In the genomic region with DNA sequence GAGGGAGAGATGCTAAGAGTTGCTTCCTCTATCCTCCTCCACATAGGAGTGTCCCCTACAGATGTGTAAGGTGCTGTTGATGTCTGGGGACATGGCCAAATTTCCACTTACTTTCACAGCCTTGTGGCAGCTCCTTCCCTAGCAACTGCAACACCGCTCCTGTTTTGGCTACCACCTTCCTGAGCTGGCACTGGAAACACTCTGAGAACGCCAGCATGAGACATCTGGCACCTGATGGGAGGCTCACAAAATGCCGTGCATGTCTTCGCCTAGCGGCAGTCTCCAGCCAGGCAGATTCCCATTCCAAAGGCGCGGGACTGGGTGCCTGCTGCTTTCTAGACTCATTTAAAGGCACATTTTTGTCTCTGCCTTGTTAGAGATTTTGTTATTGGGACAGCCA, we compare ENCODE assay signal across 11 mouse cellular contexts. TPM values are rescaled to one million over a fixed set of nuclear protein-coding genes. Genes with fewer than 3 reads are reported as not detected.
DNase-seq lines count a peak whose midpoint lies in the region; ATAC-seq and TF ChIP-seq lines count a peak whose summit lies in the region.
"Had no signal": no experiment of that assay in that cellular context is flagged by ENCODE, and none has a peak within 500 bp of the region (broad histone marks: within the 10 kb centered on the region; RNA-seq: fewer than 3 reads in every experiment).

No protein-coding gene starts in this region.

- intact Hi-C loops in heart, postnatal 36 days (cut with DNase I), result no loop called here

- H3K4me2 ChIP-seq in hindbrain, embryonic 16.5 days (ENCODE audit: low read length), result no peak overlapping the region
- H3K4me2 ChIP-seq in forebrain, postnatal 0 days (ENCODE audit: low read depth), result no peak overlapping the region
- no peak overlapping the region for H3K4me2 ChIP-seq in hindbrain, embryonic 11.5 days (replicated peaks; ENCODE audit: low read depth, low read length)

- no peaks in the 10 kb centered on the region for H3K9me3 ChIP-seq in hindbrain, embryonic 16.5 days (ENCODE audit: control insufficient read depth, low read length)
- H3K9me3 ChIP-seq in hindbrain, embryonic 10.5 days, result no peaks in the 10 kb centered on the region
- H3K9me3 ChIP-seq in forebrain, postnatal 0 days (ENCODE audit: low read length), result no peaks in the 10 kb centered on the region
- no peaks in the 10 kb centered on the region for H3K9me3 ChIP-seq in hindbrain, embryonic 11.5 days (ENCODE audit: control insufficient read depth, low read length)
- H3K9me3 ChIP-seq: megakaryocyte, embryonic 14.5 days had no signal

- DNase-seq in hindbrain, embryonic 10.5 days (ENCODE audit: low spot score), result no peak
- DNase-seq in forebrain, postnatal 0 days, result peak; percentile 85
- peak; percentile 44 to 58 for DNase-seq in heart, postnatal 36 days
- DNase-seq in right cerebral cortex, adult 2 months (ENCODE audit: low spot score in 2 of 2), result peak; percentile 78 to 85
- DNase-seq in kidney, adult 18-20 months, result no peak
- DNase-seq in adrenal gland, adult (ENCODE audit: inconsistent age in 2 of 2, low spot score in 1 of 2), result no peak
- DNase-seq in hindbrain, embryonic 11.5 days (ENCODE audit: low spot score), result no peak
- DNase-seq: adrenal gland, postnatal 36 days had no signal

- no peaks in the 10 kb centered on the region for H3K36me3 ChIP-seq in hindbrain, embryonic 16.5 days (ENCODE audit: control insufficient read depth, insufficient read depth, low read length)
- no peaks in the 10 kb centered on the region for H3K36me3 ChIP-seq in hindbrain, embryonic 10.5 days
- H3K36me3 ChIP-seq in forebrain, postnatal 0 days (ENCODE audit: insufficient read depth), result no peaks in the 10 kb centered on the region
- no peaks in the 10 kb centered on the region for H3K36me3 ChIP-seq in hindbrain, embryonic 11.5 days (ENCODE audit: control insufficient read depth, insufficient read depth, low read length)

- H3K4me3 ChIP-seq in hindbrain, embryonic 16.5 days (ENCODE audit: low read length), result no peak overlapping the region
- H3K4me3 ChIP-seq in hindbrain, embryonic 10.5 days, result no peak overlapping the region
- H3K4me3 ChIP-seq in forebrain, postnatal 0 days (ENCODE audit: low read depth, low read length), result no peak overlapping the region
- H3K4me3 ChIP-seq in hindbrain, embryonic 11.5 days (ENCODE audit: low read depth, low read length), result no peak overlapping the region

- no peaks in the 10 kb centered on the region for H3K27me3 ChIP-seq in hindbrain, embryonic 16.5 days (replicated peaks; ENCODE audit: control insufficient read depth, insufficient read depth, low read length)
- H3K27me3 ChIP-seq in hindbrain, embryonic 10.5 days (ENCODE audit: insufficient read depth, poor library complexity, severe bottlenecking), result no peaks in the 10 kb centered on the region
- no peaks in the 10 kb centered on the region for H3K27me3 ChIP-seq in forebrain, postnatal 0 days (ENCODE audit: insufficient read depth, low read length)
- no peaks in the 10 kb centered on the region for H3K27me3 ChIP-seq in hindbrain, embryonic 11.5 days (ENCODE audit: control insufficient read depth, insufficient read depth, low read length)

- TF ChIP-seq CTCF in forebrain, postnatal 0 days (IDR thresholded peaks at IDR 0.05; ENCODE audit: low read depth), result peak; percentile 58

- WGBS in hindbrain, embryonic 16.5 days, result 50% methylated on average over 7 of the region's 7 CpGs
- 60% methylated on average over 7 of the region's 7 CpGs for WGBS in hindbrain, embryonic 10.5 days
- 30% methylated on average over 7 of the region's 7 CpGs for WGBS in forebrain, postnatal 0 days
- WGBS in hindbrain, embryonic 11.5 days, result 58% methylated on average over 7 of the region's 7 CpGs

- peaks cover 3% of the 10 kb centered on the region; the same call in 1 of the 2 replicates for H3K4me1 ChIP-seq in hindbrain, embryonic 16.5 days (ENCODE audit: control insufficient read depth, insufficient read depth, low read depth, low read length)
- H3K4me1 ChIP-seq in hindbrain, embryonic 10.5 days (replicated peaks), result peaks cover 23% of the 10 kb centered on the region
- 0 out of 2 replicates have a peak, but pooled peaks cover 5% of the 10 kb centered on the region for H3K4me1 ChIP-seq in forebrain, postnatal 0 days (ENCODE audit: insufficient read depth)
- H3K4me1 ChIP-seq in hindbrain, embryonic 11.5 days (replicated peaks; ENCODE audit: control insufficient read depth, insufficient read depth, low read length), result no peaks in the 10 kb centered on the region

- no peak overlapping the region for H3K9ac ChIP-seq in hindbrain, embryonic 16.5 days (ENCODE audit: low read depth, low read length)
- H3K9ac ChIP-seq in forebrain, postnatal 0 days, result no peak overlapping the region
- no peak overlapping the region for H3K9ac ChIP-seq in hindbrain, embryonic 11.5 days (ENCODE audit: low read depth, low read length)

- H3K27ac ChIP-seq in hindbrain, embryonic 16.5 days (ENCODE audit: low read depth, low read length), result 0 out of 2 replicates have a peak overlapping the region, but pooled peaks have one; percentile 30
- H3K27ac ChIP-seq in hindbrain, embryonic 10.5 days, result no peak overlapping the region
- H3K27ac ChIP-seq in forebrain, postnatal 0 days (ENCODE audit: low read depth, low read length), result peak overlapping the region; percentile 66
- no peak overlapping the region for H3K27ac ChIP-seq in hindbrain, embryonic 11.5 days (ENCODE audit: low read depth, low read length)

- peak; percentile 45; the same call in 1 of the 2 replicates for ATAC-seq in hindbrain, embryonic 16.5 days
- ATAC-seq in forebrain, postnatal 0 days, result peak; percentile 83
- no peak for ATAC-seq in hindbrain, embryonic 11.5 days (ENCODE audit: low FRiP score)

RNA-seq across cellular contexts. Expression of a gene that starts 22.7 kb away (rescaled TPM):
- 32.6 and 38.0 TPM in 2 replicates for polyA plus RNA-seq in hindbrain, embryonic 16.5 days (2015; fragmentation: Nextera tagmentation; extraction: Ambion mirVana)
- polyA plus RNA-seq in hindbrain, embryonic 10.5 days (2016; fragmentation: Nextera tagmentation; extraction: Ambion mirVana), result 5.2 and 12.5 TPM in 2 replicates
- total RNA-seq in forebrain, postnatal 0 days (2014; rRNA removed), result 49.0 and 59.6 TPM in 2 replicates
- 27.8 and 32.7 TPM in 2 replicates for polyA plus RNA-seq in forebrain, postnatal 0 days (2015; fragmentation: Nextera tagmentation; extraction: Ambion mirVana)
- 10 to 100 TPM; 13.8 to 15.9 TPM for total RNA-seq in heart, postnatal 36 days (2021)
- 9.8 and 11.2 TPM in 2 replicates for polyA plus RNA-seq in hindbrain, embryonic 11.5 days (2014; fragmentation: Nextera tagmentation; extraction: Ambion mirVana)

RNA-seq across cellular contexts. Expression of a gene that starts 35.3 kb away (rescaled TPM):
- polyA plus RNA-seq in hindbrain, embryonic 16.5 days (2015; fragmentation: Nextera tagmentation; extraction: Ambion mirVana), result 28.0 and 29.3 TPM in 2 replicates
- polyA plus RNA-seq in hindbrain, embryonic 10.5 days (2016; fragmentation: Nextera tagmentation; extraction: Ambion mirVana), result 34.1 and 38.7 TPM in 2 replicates
- 24.8 and 37.6 TPM in 2 replicates for total RNA-seq in forebrain, postnatal 0 days (2014; rRNA removed)
- polyA plus RNA-seq in forebrain, postnatal 0 days (2015; fragmentation: Nextera tagmentation; extraction: Ambion mirVana), result 19.2 and 25.3 TPM in 2 replicates
- 10 to 100 TPM; 30.5 to 31.1 TPM for total RNA-seq in heart, postnatal 36 days (2021)
- polyA plus RNA-seq in hindbrain, embryonic 11.5 days (2014; fragmentation: Nextera tagmentation; extraction: Ambion mirVana), result 24.6 and 25.2 TPM in 2 replicates

RNA-seq across cellular contexts. Expression of a gene that starts 40.6 kb away (rescaled TPM):
- 1.8 and 2.6 TPM in 2 replicates for polyA plus RNA-seq in hindbrain, embryonic 16.5 days (2015; fragmentation: Nextera tagmentation; extraction: Ambion mirVana)
- 0.95 and 4.1 TPM in 2 replicates for polyA plus RNA-seq in hindbrain, embryonic 10.5 days (2016; fragmentation: Nextera tagmentation; extraction: Ambion mirVana)
- 1.2 and 2.1 TPM in 2 replicates for total RNA-seq in forebrain, postnatal 0 days (2014; rRNA removed)
- polyA plus RNA-seq in forebrain, postnatal 0 days (2015; fragmentation: Nextera tagmentation; extraction: Ambion mirVana), result 1.1 and 1.6 TPM in 2 replicates
- not detected for total RNA-seq in heart, postnatal 36 days (2021)
- 2.1 and 2.7 TPM in 2 replicates for polyA plus RNA-seq in hindbrain, embryonic 11.5 days (2014; fragmentation: Nextera tagmentation; extraction: Ambion mirVana)
- total RNA-seq: CH12.LX had no signal

Comparison
In these comparisons a context has a peak if more than half of its experiments do, and no peak if none do; other contexts are left out.
1. H3K27ac ChIP-seq: peak in hindbrain, embryonic 16.5 days (single experiment) and forebrain, postnatal 0 days (single experiment); none in hindbrain, embryonic 10.5 days (single experiment) and hindbrain, embryonic 11.5 days (single experiment).
2. DNase-seq: peak in forebrain, postnatal 0 days (single experiment), heart, postnatal 36 days (2 of 2) and right cerebral cortex, adult 2 months (2 of 2); none in hindbrain, embryonic 10.5 days (single experiment), kidney, adult 18-20 months (single experiment), adrenal gland, adult (0 of 2) and hindbrain, embryonic 11.5 days (single experiment).